Mouse (Mus musculus): ENCODE measurements at regions not wholly inside any gene's neighbourhood (a gene's known extent, or its start where the extent isn't known, plus 50 kb on each side); places are given as distances from the start of the nearest gene placed in this dataset.

DNA sequence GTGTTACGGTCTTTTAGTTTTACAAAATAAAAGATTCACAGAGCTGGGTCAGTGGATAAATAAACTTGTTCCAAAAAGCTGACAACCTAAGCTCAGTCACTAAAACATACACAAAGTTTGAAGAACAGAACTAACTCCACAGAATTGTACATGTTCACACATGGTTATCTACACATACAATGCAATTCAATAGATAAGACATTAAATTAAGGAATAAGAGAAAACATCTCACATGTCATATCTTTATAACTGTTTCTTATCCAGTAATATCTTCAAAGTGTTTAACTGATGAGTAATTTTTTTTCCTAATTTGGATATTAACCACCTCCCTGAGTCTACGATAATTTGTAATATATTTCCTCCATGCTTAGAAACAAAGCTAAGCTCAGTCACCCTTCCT, 625.5 kb downstream of the Kcnj2 start:
- TF ChIP-seq USF1 (IDR thresholded peaks at IDR 0.05; ENCODE audit: low read depth): no peak
- no peak for TF ChIP-seq TCF3 (IDR thresholded peaks at IDR 0.05; ENCODE audit: insufficient read length, low read depth)
- TF ChIP-seq TCF12 (IDR thresholded peaks at IDR 0.05; ENCODE audit: insufficient read depth, poor library complexity, severe bottlenecking): no peak
- TF ChIP-seq MYOG (IDR thresholded peaks at IDR 0.05; ENCODE audit: control insufficient read depth in 1 of 3, insufficient read depth in 1 of 3, insufficient read length in 2 of 3, low read depth in 2 of 3): no peak
- TF ChIP-seq MAX (IDR thresholded peaks at IDR 0.05; ENCODE audit: low read depth): no peak
- no peak for TF ChIP-seq SRF (IDR thresholded peaks at IDR 0.05; ENCODE audit: control insufficient read depth, insufficient read length, low read depth)
- no peak for TF ChIP-seq E2F4 (IDR thresholded peaks at IDR 0.05; ENCODE audit: insufficient read depth)
- TF ChIP-seq REST (IDR thresholded peaks at IDR 0.05; ENCODE audit: insufficient read depth, insufficient read length): no peak
- no peak for TF ChIP-seq MYOD1 (IDR thresholded peaks at IDR 0.05; ENCODE audit: control insufficient read depth in 1 of 3, insufficient read length in 2 of 3, low read depth in 2 of 3)
- no peak for TF ChIP-seq POLR2A (IDR thresholded peaks at IDR 0.05; ENCODE audit: insufficient read length, low read depth)
- TF ChIP-seq POLR2AphosphoS2 (IDR thresholded peaks at IDR 0.05; ENCODE audit: insufficient read length, low read depth): no peak
- TF ChIP-seq CEBPB (IDR thresholded peaks at IDR 0.05; ENCODE audit: insufficient read depth, poor library complexity, severe bottlenecking): no peak
- no peaks in the 10 kb centered on the region for H3K79me2 ChIP-seq (ENCODE audit: control insufficient read depth, insufficient read depth)
- no peaks in the 10 kb centered on the region for H3K27me3 ChIP-seq (ENCODE audit: control insufficient read depth, insufficient read depth, insufficient read length)
- H3K4me2 ChIP-seq (ENCODE audit: low read depth): no peak overlapping the region
- H3K4me3 ChIP-seq: no peak overlapping the region
- H3K36me3 ChIP-seq (ENCODE audit: control insufficient read depth, insufficient read depth): no peaks in the 10 kb centered on the region
- no peak overlapping the region for H3ac ChIP-seq (ENCODE audit: control insufficient read depth, insufficient read length)

DNA sequence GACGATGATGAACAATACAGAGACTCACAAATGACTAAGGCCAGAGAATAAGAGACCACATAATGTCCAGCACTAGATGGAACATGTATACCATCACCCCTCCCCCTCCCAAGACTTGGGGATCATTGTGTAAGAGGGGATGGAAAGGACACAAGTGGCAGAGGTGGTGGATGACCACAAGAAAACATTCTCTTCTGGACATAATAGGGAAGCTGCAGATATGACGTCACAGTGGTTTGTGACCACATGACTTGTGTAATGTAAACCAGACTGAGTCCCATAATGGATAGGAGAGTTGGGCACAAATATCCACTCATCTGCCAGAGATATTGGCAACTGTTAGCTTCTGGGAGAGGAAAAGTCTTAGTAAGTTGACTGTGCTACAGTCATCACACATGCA, 630.7 kb downstream of the Kcnj2 start:
- H3K4me3 ChIP-seq: no peak overlapping the region
- no peak overlapping the region for H3ac ChIP-seq (ENCODE audit: control insufficient read depth, insufficient read length)
- TF ChIP-seq USF1 (IDR thresholded peaks at IDR 0.05; ENCODE audit: low read depth) (peak; percentile 70), CEBPB (IDR thresholded peaks at IDR 0.05; ENCODE audit: insufficient read depth, poor library complexity, severe bottlenecking) (peak; percentile 83), POLR2AphosphoS2 (IDR thresholded peaks at IDR 0.05; ENCODE audit: insufficient read length, low read depth) (no peak), REST (IDR thresholded peaks at IDR 0.05; ENCODE audit: insufficient read depth, insufficient read length) (no peak), E2F4 (IDR thresholded peaks at IDR 0.05; ENCODE audit: insufficient read depth) (no peak), POLR2A (IDR thresholded peaks at IDR 0.05; ENCODE audit: insufficient read length, low read depth) (no peak), MYOD1 (IDR thresholded peaks at IDR 0.05; ENCODE audit: control insufficient read depth in 1 of 3, insufficient read length in 2 of 3, low read depth in 2 of 3) (no peak), TCF12 (IDR thresholded peaks at IDR 0.05; ENCODE audit: insufficient read depth, poor library complexity, severe bottlenecking) (no peak), SRF (IDR thresholded peaks at IDR 0.05; ENCODE audit: control insufficient read depth, insufficient read length, low read depth) (no peak), TCF3 (IDR thresholded peaks at IDR 0.05; ENCODE audit: insufficient read length, low read depth) (no peak), MAX (IDR thresholded peaks at IDR 0.05; ENCODE audit: low read depth) (no peak), MYOG (IDR thresholded peaks at IDR 0.05; ENCODE audit: control insufficient read depth in 1 of 3, insufficient read depth in 1 of 3, insufficient read length in 2 of 3, low read depth in 2 of 3) (no peak)

DNA sequence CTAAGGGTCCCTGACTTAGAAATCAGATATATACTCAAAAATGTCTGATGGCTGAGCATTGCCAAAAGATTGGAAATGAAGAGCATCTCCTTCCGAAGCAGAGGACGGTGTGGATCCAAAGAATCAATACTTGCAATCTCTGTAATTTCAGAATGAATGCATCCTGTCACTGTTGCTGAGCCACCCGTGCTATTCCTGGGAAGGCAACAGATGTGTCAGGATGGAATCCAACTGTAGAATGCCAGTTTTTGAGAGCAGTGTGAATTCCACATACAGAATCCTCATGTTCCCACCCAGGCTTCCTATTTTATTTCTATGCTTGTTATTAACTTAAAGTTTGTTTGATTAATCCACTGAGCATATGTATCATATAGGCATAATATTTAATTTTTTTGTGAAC, 633.9 kb downstream of the Kcnj2 start:
- H3K36me3 ChIP-seq (ENCODE audit: control insufficient read depth, insufficient read depth): no peaks in the 10 kb centered on the region
- H3K79me2 ChIP-seq (ENCODE audit: control insufficient read depth, insufficient read depth): no peaks in the 10 kb centered on the region
- TF ChIP-seq MAX (IDR thresholded peaks at IDR 0.05; ENCODE audit: low read depth) (no peak), REST (IDR thresholded peaks at IDR 0.05; ENCODE audit: insufficient read depth, insufficient read length) (no peak), POLR2AphosphoS2 (IDR thresholded peaks at IDR 0.05; ENCODE audit: insufficient read length, low read depth) (no peak), USF1 (IDR thresholded peaks at IDR 0.05; ENCODE audit: low read depth) (no peak), TCF3 (IDR thresholded peaks at IDR 0.05; ENCODE audit: insufficient read length, low read depth) (no peak), CEBPB (IDR thresholded peaks at IDR 0.05; ENCODE audit: insufficient read depth, poor library complexity, severe bottlenecking) (no peak), TCF12 (IDR thresholded peaks at IDR 0.05; ENCODE audit: insufficient read depth, poor library complexity, severe bottlenecking) (no peak), MYOG (IDR thresholded peaks at IDR 0.05; ENCODE audit: control insufficient read depth in 1 of 3, insufficient read depth in 1 of 3, insufficient read length in 2 of 3, low read depth in 2 of 3) (no peak), E2F4 (IDR thresholded peaks at IDR 0.05; ENCODE audit: insufficient read depth) (no peak), SRF (IDR thresholded peaks at IDR 0.05; ENCODE audit: control insufficient read depth, insufficient read length, low read depth) (no peak), POLR2A (IDR thresholded peaks at IDR 0.05; ENCODE audit: insufficient read length, low read depth) (no peak)
- H3K4me2 ChIP-seq (ENCODE audit: low read depth): no peak overlapping the region
- no peak overlapping the region for H3K4me3 ChIP-seq
- H3K27me3 ChIP-seq (ENCODE audit: control insufficient read depth, insufficient read depth, insufficient read length): no peaks in the 10 kb centered on the region
- H3ac ChIP-seq (ENCODE audit: control insufficient read depth, insufficient read length): no peak overlapping the region

More for the DNA sequence above, 630.7 kb downstream of the Kcnj2 start:
- Histone ChIP-seq H3K79me2 (ENCODE audit: control insufficient read depth, insufficient read depth) (no peaks in the 10 kb centered on the region), H3K27me3 (ENCODE audit: control insufficient read depth, insufficient read depth, insufficient read length) (no peaks in the 10 kb centered on the region), H3K4me2 (ENCODE audit: low read depth) (no peak overlapping the region), H3K36me3 (ENCODE audit: control insufficient read depth, insufficient read depth) (no peaks in the 10 kb centered on the region)

DNA sequence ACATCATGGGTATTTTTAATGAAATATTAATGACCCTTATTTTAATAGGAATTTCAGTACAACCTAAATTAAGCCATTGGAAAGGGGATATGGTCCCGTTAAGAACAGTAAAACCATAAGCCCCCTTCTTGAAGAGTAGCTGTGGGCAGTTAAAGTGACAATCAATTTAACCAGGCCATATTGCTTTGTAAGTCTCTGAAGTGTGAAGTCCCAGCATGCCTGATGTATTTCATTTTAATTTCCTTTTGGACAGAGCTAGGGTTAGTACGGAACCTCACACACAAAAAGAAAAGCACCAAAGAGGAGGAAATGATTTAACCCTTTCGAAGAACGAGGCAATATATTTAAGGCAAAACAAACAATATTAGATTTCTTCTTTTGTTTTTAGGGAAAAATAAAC, 640.9 kb downstream of the Kcnj2 start:
- Histone ChIP-seq H3K4me2 (ENCODE audit: low read depth) (no peak overlapping the region), H3K4me3 (no peak overlapping the region), H3K79me2 (ENCODE audit: control insufficient read depth, insufficient read depth) (no peaks in the 10 kb centered on the region), H3ac (ENCODE audit: control insufficient read depth, insufficient read length) (no peak overlapping the region), H3K36me3 (ENCODE audit: control insufficient read depth, insufficient read depth) (no peaks in the 10 kb centered on the region), H3K27me3 (ENCODE audit: control insufficient read depth, insufficient read depth, insufficient read length) (no peaks in the 10 kb centered on the region)
- TF ChIP-seq POLR2A (IDR thresholded peaks at IDR 0.05; ENCODE audit: insufficient read length, low read depth): no peak
- TF ChIP-seq POLR2AphosphoS2 (IDR thresholded peaks at IDR 0.05; ENCODE audit: insufficient read length, low read depth): no peak

DNA sequence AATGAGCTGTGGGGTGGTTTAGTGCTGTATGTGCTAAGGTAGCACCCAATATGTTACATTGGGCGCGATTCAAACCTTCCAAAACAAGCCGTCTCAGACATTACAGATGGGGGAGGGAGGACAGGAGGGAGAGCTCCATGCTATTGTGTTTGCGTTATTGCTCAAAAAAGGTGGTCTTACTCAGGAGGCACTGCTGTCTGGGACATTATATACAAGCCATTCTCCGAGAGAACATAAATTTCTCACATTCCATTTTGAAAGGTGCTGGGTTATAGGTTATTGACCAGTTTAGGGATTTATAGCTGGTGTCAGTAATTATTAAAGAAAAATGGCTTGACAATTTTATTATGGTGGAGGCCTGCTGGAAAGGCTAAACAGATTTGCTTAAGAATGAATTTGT, 649.4 kb downstream of the Kcnj2 start:
- Histone ChIP-seq H3K4me3 (no peak overlapping the region), H3K27me3 (ENCODE audit: control insufficient read depth, insufficient read depth, insufficient read length) (no peaks in the 10 kb centered on the region), H3K4me2 (ENCODE audit: low read depth) (no peak overlapping the region), H3K36me3 (ENCODE audit: control insufficient read depth, insufficient read depth) (no peaks in the 10 kb centered on the region), H3K79me2 (ENCODE audit: control insufficient read depth, insufficient read depth) (no peaks in the 10 kb centered on the region), H3ac (ENCODE audit: control insufficient read depth, insufficient read length) (no peak overlapping the region)
- TF ChIP-seq REST (IDR thresholded peaks at IDR 0.05; ENCODE audit: insufficient read depth, insufficient read length): no peak
- no peak for TF ChIP-seq MYOD1 (IDR thresholded peaks at IDR 0.05; ENCODE audit: control insufficient read depth in 1 of 3, insufficient read length in 2 of 3, low read depth in 2 of 3)
- no peak for TF ChIP-seq TCF3 (IDR thresholded peaks at IDR 0.05; ENCODE audit: insufficient read length, low read depth)
- TF ChIP-seq USF1 (IDR thresholded peaks at IDR 0.05; ENCODE audit: low read depth): no peak
- TF ChIP-seq MAX (IDR thresholded peaks at IDR 0.05; ENCODE audit: low read depth): no peak
- TF ChIP-seq POLR2A (IDR thresholded peaks at IDR 0.05; ENCODE audit: insufficient read length, low read depth): no peak
